Mouse (Mus musculus): ENCODE results near the gene Arfgef3.

GRCm38 (mm10) chr10:18710949-18711348, 32.8 kb downstream of the Arfgef3 start:
- TF ChIP-seq CTCF (IDR thresholded peaks at IDR 0.05; ENCODE audit: low read depth) (no peak), EP300 (IDR thresholded peaks at IDR 0.05; ENCODE audit: low read depth) (no peak)
